Mouse (Mus musculus) brain, embryonic 14.5 days (tissue): ENCODE measurements at regions not wholly inside any gene's neighbourhood (a gene's known extent, or its start where the extent isn't known, plus 50 kb on each side); places are given as distances from the start of the nearest gene placed in this dataset.
"Not testable (repeated sequence)": the region's sequence is repeated elsewhere in the genome, so short reads cannot be mapped to it uniquely, and the experiment has no call there.

Experiments
- CTCF ChIP-seq: fragments of 200-500 bp; IDR thresholded peaks from 2 replicates; pipeline ENCODE4 v1.5.1; 2012; ENCODE audit warnings: inconsistent platforms, mild to moderate bottlenecking, moderate library complexity, borderline replicate concordance; ENCODE audit not compliant: insufficient read depth, insufficient read length; ENCODE audit errors: extremely low read depth
- POLR2A ChIP-seq: fragments of 200-500 bp; IDR thresholded peaks from 2 replicates; pipeline ENCODE4 v1.6.1; 2012; ENCODE audit warnings: mild to moderate bottlenecking, inconsistent platforms, borderline replicate concordance; ENCODE audit not compliant: poor library complexity, insufficient read depth, insufficient read length, severe bottlenecking; ENCODE audit errors: extremely low read depth

GRCm38 (mm10) chr2:18460281-18460680 lies 67.7 kb upstream of the Dnajc1 start:
- TF ChIP-seq POLR2A, CTCF: not testable (repeated sequence)
